Mouse (Mus musculus) lung, postnatal 4 days (tissue): Measurements from ENCODE around the gene Pbx1.

Source experiments
- DNase-seq, 2 experiments: peaks; one replicate each; pipeline ENCODE4 v3.0.0; 2021

Pbx1 gene

DNA sequence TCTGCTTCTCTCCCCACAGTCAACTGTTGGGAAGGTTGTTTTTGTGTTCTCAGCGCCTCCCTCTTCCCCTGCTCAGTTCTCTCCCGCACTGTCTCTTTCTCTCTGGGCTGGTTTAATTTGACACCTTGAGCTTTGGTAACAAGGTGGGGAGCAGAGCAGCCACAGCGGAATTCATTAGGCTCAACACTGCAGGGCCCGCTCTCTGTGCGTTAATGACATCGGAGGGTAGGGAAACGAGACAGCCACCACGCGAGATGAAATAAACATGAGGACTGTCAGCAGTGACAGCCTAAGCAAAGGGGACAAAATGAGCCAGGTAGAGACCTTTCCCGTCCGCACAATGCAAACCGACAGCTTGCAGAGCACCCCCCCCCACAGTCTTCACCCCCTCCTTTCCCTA, 90.2 kb downstream of the Pbx1 start:
- no peak for DNase-seq

- DNase-seq, result no peak
Observed at GRCm38 (mm10) chr1:168341368-168341767, 90.7 kb downstream of the Pbx1 start.

DNA sequence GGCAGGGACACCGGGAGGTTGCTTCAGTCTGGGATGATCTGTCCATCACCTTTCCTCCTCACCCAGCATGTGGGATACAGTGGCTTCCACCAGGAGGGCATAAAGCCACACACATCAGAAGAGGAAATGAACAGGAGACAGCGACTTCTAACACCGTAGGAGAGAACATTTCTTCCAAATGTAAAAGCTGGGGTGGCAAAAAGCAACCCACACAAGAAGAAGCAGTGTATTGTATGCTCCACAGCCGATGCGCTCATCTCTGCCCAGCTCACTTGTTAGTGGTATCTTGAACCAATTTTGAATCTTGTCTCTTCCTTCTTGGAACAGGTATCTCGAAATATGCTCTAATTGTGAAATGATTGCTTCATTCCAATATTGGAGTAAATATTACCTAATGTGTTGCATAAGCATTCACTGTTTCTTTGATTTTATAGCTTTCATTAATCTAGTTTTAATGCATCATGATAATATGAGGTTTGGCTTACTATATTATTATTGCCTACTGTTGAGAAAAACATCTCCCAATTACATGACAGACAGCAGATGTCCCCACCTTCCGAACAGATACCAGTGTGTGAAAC, 95.7 kb downstream of the Pbx1 start:
- DNase-seq, result no peak

DNA sequence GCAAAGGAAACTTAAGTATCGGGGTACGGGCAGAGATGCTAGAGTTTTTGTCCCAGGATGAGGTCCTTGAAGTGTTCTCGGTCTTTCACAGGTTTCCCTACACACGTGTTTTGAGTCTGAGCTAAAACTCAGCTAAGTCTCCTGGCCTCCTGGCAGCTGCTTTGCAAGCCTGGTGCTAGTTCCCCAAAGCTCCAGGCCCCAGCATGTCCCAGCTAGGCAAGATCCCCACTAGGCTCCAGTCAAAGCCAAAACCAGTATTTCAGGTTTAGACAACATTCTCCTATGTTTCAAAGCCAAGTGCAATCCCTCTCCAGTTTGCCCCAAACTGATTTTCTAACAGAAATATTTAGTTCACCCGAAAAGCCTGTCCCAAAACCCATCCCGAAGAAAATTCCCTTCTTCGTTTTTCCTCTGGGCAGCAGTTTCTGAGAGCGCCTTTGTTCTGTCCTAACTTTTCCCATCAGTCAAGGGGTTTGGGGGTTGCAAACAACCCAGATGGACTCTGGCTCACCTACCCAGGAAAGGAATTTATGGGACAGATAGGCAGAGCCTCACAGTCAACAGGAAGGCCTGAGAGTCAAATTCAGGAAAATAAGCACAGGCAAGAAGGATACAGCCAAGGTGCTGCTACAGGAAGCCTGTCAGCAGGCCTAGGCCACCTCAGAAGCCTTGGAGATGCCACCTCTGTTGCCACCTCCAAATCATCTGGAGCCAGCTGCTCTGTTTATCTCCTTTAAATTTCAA, 97.1 kb downstream of the Pbx1 start:
- DNase-seq, result no peak

DNA sequence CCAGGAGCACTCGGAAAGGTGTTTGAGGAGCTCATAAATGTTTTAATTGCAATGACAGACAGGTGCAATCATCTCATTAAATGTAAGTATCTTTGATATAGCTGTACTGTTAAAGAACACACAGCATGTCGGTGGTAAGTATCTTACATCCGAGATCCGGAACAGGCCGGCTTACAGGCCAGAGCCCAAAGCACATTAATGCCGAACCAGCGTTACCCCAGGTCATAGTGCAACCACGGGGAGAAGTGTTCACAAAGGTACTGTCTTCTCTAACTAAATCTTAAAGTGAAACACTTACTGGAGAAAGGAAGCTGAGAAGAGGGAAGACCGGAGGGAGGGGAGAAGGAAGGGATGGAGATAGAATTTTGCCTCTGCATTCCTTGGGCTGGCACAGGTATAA, 100.0 kb downstream of the Pbx1 start:
- DNase-seq, result no peak

DNA sequence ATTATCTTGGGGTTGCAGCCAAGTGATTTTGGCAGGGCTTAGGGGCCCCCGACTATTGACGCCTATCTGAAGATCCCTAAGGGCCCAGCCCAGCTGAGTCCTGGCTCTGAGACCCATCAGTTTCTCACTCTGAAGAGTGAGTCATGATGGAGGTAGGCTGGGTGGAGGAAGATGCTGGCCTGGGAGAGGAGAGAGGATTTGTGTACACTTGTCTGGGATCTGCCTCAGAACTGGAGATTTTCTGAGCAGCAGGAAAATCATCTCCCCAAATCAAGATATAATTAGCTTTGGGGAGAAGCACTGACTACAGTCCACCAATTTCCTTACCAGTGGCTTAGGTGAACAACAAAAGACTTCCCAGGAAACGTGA, 103.8 kb downstream of the Pbx1 start:
- no peak for DNase-seq

DNA sequence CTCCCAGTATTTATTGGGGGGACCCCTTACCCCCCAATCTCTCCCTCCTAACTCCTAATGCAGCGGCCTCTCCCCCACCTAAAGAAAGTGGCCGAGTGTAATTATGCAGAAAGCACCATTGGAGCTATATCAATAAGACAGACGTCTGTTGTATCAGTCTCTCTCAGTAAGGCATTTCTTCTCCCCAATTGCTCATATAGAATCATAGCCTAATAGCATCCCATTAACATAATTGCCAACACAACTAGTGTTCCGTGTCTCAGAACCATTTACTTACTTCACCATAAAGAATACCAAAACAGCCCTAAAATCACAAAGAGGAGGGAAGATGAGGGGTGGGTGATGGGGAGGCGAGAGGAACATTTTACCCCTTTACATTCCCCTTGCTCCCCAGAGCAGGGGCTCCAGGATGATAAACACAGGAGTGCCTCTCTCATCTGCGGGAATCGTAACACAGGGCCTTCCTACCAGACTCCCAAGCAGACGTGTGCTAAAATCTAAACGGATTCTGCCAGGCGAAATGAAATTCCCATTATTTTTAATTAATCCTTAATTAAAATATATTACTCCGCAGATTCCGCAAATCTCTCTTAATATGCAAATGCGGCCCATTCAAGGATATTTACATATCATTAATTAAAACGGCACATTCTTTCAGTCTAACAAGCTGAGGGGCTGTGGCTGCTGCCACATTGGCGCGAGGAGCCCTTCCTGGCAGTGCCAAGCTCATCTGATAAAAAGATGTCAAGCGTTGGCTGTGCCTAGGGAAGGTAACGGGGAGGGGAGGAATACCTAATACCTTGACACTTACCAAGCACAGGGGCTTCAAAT, 104.5 kb downstream of the Pbx1 start:
- no peak for DNase-seq

DNA sequence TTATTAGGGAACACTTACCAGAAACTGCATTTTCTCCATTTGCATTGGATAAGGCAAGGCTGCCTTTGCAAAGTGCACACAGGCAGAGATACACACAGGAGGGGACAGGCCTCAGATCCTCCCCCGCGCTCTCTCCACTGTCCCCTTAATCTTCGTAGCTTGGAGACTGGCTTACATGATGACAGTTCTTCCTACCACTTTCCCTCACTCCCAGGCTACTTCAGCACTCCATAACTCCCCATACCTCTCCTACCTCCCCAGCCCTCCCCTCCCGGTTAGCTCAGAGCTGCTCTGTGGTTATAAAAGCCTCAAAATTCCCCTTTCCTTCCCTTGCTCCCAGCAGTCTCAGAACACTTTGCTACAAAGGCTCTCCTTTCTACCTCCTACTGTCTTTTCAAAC, 106.3 kb downstream of the Pbx1 start:
- DNase-seq, result no peak

DNA sequence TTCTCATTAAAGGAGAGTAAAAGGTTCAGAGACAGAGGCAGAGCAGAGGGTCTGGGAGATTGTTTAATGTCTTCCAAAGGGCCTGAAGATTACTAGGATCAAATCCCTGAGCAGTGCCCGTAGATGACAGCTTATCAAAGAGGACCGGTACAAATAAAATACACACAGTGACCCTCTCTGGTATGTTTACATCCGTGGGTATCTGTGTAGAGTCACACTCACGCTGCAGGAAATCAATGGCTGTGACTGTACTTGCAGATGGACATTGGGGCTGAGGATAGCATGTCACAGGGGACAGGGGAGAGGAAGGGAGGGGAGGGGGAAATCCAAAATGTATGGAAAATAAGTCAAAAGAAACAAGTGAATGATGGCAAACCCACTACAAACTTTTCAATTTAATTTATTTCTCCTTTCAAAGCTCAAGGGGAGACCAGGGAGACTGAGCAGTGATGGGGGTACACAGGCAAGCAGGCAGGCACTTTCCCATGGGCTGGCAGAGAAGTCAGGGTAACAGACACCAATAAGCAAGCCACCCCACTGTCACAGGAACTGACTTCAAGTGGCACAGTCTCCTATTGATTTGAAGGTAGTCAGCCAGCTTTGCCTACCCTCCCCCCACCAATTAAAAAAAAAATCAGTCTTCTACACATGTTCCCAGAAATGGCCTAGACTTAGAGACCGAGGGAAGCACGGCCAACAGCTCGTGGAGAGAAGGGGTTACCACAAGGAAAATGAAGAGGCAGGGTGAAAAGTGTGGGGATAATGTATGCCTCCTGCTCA, 107.6 kb downstream of the Pbx1 start:
- DNase-seq, result no peak

DNA sequence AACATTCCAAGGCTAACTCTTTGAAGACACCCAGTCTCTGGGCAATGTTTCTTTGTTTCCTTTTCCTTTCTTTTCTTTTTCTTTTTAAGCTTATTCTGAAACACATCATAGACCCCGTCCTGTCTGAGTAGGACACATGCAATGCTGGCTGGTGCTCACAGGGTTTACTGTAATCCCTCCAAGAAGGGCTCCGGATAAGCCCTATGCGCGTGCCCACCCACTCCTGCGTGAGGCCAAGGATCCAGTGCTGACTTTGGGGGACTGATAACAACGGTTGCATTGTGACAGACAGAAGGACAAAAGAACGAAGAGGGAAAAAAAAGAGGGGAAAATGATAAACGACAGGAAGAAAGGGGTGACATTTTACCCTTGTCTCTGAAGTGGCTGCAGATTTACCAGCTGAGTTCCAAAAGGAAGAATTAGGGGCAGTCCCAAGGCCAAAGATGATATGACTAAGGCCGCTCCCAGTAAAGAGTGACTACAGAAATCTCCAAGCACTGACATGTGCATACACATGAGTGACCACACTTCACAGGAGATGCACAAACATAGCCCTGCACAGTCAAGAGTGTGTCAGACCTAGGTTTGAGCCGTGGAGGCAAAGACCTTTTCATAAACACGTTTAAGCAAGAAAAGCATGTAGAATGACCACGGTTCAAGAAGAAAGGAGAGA, 108.5 kb downstream of the Pbx1 start:
- DNase-seq, result no peak

- DNase-seq, result peak in 1 of 2 experiments; percentile 38
Observed at GRCm38 (mm10) chr1:168322892-168323291, 109.2 kb downstream of the Pbx1 start.

DNA sequence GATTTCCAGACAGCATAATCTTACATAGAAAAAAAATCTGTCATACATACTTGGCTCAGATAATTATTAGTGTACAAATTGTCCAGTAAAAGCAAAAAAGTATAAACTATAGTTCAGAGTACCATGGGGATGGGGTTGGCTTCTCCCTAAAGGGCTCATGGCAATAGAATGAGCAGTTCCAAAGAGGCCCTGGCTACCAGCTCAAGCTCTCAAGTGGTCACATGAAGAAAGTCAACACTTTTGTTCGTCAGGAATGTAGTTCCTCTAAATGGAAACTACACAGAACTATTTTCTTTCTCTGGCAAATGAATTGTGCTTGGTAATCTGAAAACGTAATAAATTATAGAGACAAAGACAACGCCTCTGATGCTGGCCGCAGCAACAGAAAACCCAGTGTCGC, 112.4 kb downstream of the Pbx1 start:
- no peak for DNase-seq

DNA sequence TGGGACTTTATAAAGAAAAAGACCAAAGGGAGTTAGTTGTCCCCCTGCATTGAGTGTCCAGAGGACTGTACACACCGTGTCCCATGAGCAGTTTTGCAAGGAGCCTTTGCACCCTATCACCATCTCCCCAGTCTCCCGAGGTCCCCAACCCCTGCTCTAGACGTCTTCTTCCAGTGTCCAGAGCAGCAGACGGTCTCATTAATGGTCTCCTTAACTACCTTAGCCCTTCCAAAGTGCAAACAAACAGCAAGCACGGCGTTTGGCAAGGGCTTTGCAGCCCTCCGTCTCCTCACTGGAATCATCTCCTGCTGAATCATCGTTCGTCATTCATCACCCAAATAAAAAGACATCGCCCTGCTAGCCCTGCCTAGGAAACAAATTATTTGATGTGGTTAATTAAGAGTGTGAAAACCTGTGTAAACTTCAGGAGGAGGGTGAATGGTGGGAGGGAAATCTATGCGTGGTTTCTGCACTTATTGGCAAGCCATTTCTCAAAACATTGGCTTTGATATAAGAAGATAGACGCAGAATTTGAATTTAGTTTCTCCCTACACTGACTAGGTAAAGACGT, 113.1 kb downstream of the Pbx1 start:
- DNase-seq, result no peak

GRCm38 (mm10) chr1:168313772-168314171, 118.3 kb downstream of the Pbx1 start:
- no peak for DNase-seq

GRCm38 (mm10) chr1:168312710-168313447, 119.2 kb downstream of the Pbx1 start:
- no peak for DNase-seq

- no peak for DNase-seq
Observed at GRCm38 (mm10) chr1:168309101-168309521, 123.0 kb downstream of the Pbx1 start.

DNA sequence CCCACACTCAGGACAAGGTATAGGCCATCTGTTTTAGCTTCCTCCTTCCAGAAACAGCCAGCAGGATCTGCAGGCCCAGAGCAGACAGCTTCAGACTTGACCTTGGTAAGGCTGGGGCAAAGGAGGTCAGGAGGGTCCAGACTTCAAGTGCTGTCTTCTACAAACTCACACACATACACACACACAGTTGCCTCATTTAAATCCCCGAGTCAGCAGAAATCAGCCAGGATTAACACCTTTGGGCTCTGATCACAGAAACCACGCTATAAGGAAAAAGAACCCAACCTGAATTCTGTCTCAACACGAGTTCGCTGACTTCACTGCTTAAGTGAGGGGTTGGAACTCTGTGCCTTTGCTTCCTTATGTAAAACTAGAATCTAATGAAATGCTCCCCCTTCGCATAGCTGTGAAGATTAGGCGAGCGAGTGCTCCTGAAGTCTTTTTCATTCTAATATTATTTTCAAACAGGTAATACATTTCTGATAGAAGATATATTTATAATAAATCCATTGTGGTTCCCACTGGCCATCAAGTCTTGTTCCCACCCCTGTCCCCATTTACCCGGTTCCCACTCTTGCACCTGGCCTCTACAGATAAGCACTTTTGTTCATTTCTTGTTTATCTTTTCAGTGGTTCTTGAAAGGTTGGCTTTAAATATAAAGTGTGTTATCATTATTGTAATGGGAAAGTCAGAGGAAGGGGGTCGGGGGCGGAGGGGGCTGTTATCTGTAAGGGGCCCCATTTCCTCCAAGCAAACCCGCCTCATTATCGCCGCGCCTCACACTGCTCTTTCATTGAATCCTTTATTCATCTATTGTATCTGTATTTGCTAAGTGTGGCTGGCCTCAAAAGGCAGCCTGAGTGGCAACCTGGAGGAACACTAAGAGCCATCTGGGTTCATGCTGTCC, 124.5 kb downstream of the Pbx1 start:
- no peak for DNase-seq

DNA sequence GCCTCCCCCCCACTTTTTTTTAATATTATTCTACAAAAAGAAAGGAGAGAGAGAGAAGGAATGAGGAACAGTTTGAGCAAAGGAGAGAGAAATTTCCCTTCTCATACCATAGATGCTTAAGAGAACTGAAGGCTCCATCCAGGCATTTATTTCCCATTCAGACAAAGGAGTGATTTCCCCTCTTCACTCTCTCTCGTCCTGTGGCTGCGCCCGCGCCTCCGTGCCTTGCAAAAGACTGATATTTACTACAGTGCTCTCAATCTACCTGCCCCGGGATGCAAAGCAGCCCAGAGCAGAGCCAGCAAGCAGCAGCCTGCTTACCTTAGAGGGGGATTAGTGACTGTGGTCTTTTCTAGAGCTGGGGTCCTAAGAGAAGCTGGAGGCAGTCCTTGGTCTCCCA, 131.6 kb downstream of the Pbx1 start:
- no peak for DNase-seq

DNA sequence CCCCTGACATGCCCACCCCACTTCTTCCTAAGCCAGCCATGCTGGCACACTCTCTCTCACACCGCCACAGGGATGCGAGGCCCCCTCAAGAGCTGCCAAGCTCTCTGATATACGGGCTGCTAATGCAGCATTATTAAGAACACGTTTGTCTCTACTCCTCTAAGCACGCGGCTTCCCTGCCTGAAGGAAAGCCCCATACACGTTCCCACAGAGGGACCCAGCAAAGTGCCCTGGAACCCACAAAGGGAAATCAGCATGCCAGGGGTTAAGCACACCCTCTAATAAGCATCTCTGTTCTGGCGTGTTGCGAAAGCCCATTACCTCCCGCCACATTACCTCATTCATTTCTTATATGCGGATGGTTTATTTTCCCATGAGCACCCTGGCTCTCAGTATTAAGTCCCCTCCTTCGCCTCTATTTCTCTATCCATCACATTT, 132.1 kb downstream of the Pbx1 start:
- DNase-seq, result no peak

GRCm38 (mm10) chr1:168299181-168299580, 132.9 kb downstream of the Pbx1 start:
- DNase-seq, result no peak
